Mouse (Mus musculus): ENCODE measurements around the gene Gm49630. TPM values are rescaled to one million over a fixed set of nuclear protein-coding genes. Genes with fewer than 3 reads are reported as not detected.

The Gm49630 gene
- polyA plus RNA-seq, 1 experiment from 2014 or later: not detected

Other genes with a start within 250 kb of the Gm49630 start
- gene Rps6ka2, start 201.9 kb downstream of the Gm49630 start, polyA plus RNA-seq (2014; fragmentation: Nextera tagmentation; extraction: Ambion mirVana): 18.3 and 30.7 TPM in 2 replicates
- gene Tcp10a, start 47.3 kb downstream of the Gm49630 start, polyA plus RNA-seq (2014; fragmentation: Nextera tagmentation; extraction: Ambion mirVana): not detected in 2 replicates
- gene Ttll2, start 19.3 kb downstream of the Gm49630 start, polyA plus RNA-seq (2014; fragmentation: Nextera tagmentation; extraction: Ambion mirVana): not detected in 2 replicates
- gene Unc93a2, start 13.5 kb upstream of the Gm49630 start, polyA plus RNA-seq (2014; fragmentation: Nextera tagmentation; extraction: Ambion mirVana): not detected in 2 replicates